Mouse (Mus musculus): ENCODE measurements around the gene Rgs9bp.

- no peak for TF ChIP-seq CTCF (IDR thresholded peaks at IDR 0.05; ENCODE audit: control insufficient read depth, insufficient read depth, insufficient read length)
- no peak for TF ChIP-seq USF1 (IDR thresholded peaks at IDR 0.05; ENCODE audit: low read depth)
- TF ChIP-seq CEBPB (IDR thresholded peaks at IDR 0.05; ENCODE audit: low read depth) = no peak
- no peak for TF ChIP-seq MAX (IDR thresholded peaks at IDR 0.05)
Measured at GRCm38 (mm10) chr7:35553751-35554604, 31.4 kb downstream of the Rgs9bp start.

Measured in C2C12 (cell line).